Mouse (Mus musculus): ENCODE measurements around the gene Zfp574.

The Zfp574 gene

GRCm38 (mm10) chr7:25120061-25120834 is 47.9 kb downstream of the Zfp574 start:
- peak; percentile 35 for DNase-seq

- no peak for DNase-seq
These were observed 48.9 kb downstream of the Zfp574 start for GRCm38 (mm10) chr7:25121240-25121786.

DNA sequence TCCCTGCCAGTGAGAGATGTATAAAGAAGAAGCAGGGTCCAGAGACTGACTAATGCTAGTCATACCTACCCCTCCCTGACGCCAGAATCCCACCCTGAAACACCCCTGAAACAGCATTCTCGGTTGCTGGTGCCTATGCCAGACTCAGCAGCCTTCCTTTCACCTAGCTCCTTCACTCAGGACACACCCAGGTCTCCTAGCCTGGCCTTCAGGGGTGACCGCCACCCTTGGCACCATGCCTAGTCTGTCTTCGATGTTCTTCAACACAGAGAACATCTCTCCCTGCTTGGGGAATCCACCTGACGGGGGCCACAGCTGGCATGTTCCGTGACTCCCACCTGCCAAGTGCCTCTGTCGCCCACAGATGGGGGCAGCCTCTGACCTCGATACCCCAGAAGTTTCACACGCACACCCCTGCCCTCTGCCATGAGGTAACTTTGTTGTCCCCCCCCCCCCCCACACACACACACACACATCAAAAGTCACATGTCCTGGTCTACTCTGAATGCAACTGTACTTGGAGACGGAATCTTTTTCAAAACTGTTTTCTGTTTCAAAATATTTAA is 53.4 kb downstream of the Zfp574 start:
- DNase-seq, result no peak

- DNase-seq, result no peak
These were observed 55.6 kb downstream of the Zfp574 start for GRCm38 (mm10) chr7:25127971-25128370.

DNA sequence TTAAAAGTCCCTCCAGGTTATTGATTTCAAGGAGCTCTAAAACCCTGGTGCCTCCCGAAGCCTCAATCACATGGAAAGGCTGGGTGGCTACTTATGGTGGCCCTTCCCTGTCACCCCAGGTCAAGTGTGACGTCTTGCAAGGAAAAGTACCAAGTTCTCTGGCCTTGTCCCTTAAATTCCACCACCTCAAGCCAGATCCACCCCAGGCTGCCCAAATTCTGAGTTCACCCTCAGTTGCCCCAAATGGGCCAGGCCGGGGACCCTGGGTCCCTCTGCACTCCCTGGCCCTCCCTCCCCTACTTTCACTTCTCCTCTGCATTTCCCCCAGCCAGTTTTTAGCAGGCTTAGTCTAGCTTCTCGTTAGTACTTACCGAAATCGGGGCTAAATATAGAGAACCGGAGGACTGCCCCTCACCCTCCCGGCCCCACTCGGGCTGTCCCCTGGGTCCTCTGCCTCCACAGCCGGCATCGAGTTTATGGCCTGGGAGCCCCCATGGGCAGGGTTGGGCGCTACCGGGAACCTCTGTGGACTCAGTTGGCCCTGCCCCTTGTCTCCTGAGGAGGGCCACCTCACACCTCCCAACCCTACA is 57.1 kb downstream of the Zfp574 start:
- no peak for DNase-seq

- no peak for DNase-seq
These were observed 58.2 kb downstream of the Zfp574 start for GRCm38 (mm10) chr7:25130565-25130964.

DNA sequence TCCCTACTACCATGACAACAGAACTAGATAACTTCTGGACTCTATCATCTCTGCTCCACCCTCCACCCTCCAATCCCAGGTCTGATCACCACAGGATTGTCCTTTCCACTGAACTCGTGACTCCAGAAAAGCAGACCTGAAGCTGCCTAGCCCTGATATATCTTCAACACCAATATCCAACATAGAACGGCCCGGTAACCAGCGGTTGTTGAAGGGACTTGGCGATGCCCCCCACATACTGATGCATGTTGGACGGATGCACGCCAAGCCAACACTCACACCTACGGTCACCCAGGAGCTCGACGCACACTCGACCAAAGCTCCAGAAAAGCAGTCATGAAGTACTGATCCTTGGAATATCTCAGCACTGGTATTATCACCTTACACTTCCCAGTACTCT is 58.9 kb downstream of the Zfp574 start:
- no peak for DNase-seq

DNA sequence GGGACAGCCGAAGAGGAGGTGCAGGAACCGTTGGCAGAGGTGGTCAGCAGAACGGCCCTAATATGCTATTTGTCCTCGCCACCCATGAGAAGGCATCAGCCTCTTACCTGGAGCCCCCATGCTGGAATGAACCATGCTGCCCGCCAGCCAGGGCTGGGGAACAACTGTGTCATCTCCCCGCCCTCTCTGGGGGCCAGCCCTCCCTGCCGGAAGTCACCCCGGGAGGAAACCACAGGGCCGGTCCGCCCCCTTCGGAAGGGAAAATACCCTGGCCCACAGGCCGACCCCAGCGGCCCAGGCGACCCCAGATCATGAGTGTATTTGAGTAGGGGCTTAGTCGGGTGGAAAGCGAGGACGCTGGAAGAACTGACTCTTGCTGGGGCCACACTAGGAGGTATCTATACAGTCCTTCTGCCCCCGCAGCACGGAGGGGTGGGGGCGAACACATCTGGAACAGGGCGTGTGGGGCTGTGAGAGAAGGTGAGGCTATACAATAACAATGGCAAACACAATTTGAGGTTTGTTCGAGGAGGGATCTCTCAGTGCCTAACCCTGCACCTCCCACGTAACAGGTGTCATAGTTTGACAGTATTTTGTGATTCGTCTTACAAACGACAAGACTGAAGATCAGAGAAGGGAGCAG is 60.1 kb downstream of the Zfp574 start:
- no peak for DNase-seq
